In genomic region chr13:99303846-99304245, GRCm38 (mm10) we compare ENCODE assay signal across 11 mouse cellular contexts. TPM values are rescaled to one million over a fixed set of nuclear protein-coding genes. Genes with fewer than 3 reads are reported as not detected.
DNase-seq lines count a peak whose midpoint lies in the region; ATAC-seq lines count a peak whose summit lies in the region.
"Had no signal": no experiment of that assay in that cellular context is flagged by ENCODE, and none has a peak within 500 bp of the region (broad histone marks: within the 10 kb centered on the region; RNA-seq: fewer than 3 reads in every experiment).

No protein-coding gene starts in this region.

- no peak overlapping the region for H3K4me2 ChIP-seq in embryonic facial prominence, embryonic 15.5 days (replicated peaks)
- H3K4me2 ChIP-seq: liver, embryonic 11.5 days had no signal

- no peak for ATAC-seq in embryonic facial prominence, embryonic 15.5 days (ENCODE audit: insufficient number of reproducible peaks, low FRiP score, low TSS enrichment, low read depth)

- H3K9ac ChIP-seq in embryonic facial prominence, embryonic 15.5 days, result no peak overlapping the region

- H3K9me3 ChIP-seq in embryonic facial prominence, embryonic 15.5 days (replicated peaks), result no peaks in the 10 kb centered on the region

- no peaks in the 10 kb centered on the region for H3K27me3 ChIP-seq in embryonic facial prominence, embryonic 15.5 days

- DNase-seq in layer of hippocampus, adult 11-12 months (ENCODE audit: low spot score), result peak; percentile 52
- no peak for DNase-seq in layer of hippocampus, adult 9-10 months (ENCODE audit: low spot score)
- DNase-seq in layer of hippocampus, adult 8-10 months (ENCODE audit: low spot score in 2 of 2), result peak; percentile 32 to 58
- peak; percentile 55 for DNase-seq in right cerebral cortex, postnatal 14 days
- DNase-seq in urinary bladder, postnatal 14 days (ENCODE audit: low spot score), result no peak
- no peak for DNase-seq in urinary bladder, postnatal 10 days (ENCODE audit: low spot score)
- DNase-seq: adrenal gland, adult 8-10 months; cerebellum, adult 9-11 months; kidney, adult 2 months had no signal

- WGBS in embryonic facial prominence, embryonic 15.5 days, result 18% methylated on average over 5 of the region's 5 CpGs

- peaks cover 10% of the 10 kb centered on the region for H3K4me1 ChIP-seq in embryonic facial prominence, embryonic 15.5 days

- H3K27ac ChIP-seq in embryonic facial prominence, embryonic 15.5 days (replicated peaks), result peak overlapping the region; percentile 65; the same call in 1 of the 2 replicates

- no peak overlapping the region for H3K4me3 ChIP-seq in embryonic facial prominence, embryonic 15.5 days (replicated peaks)

- H3K36me3 ChIP-seq in embryonic facial prominence, embryonic 15.5 days, result no peaks in the 10 kb centered on the region

RNA-seq across cellular contexts. Expression of gene Ptcd2, which starts 40.7 kb away (rescaled TPM):
- 38.5 and 41.4 TPM in 2 replicates for polyA plus RNA-seq in embryonic facial prominence, embryonic 15.5 days (2015; fragmentation: Nextera tagmentation; extraction: Ambion mirVana)
- total RNA-seq in layer of hippocampus, adult 8-10 months (2022), result 10 to 100 TPM; 26.4 to 35.2 (median 29.1) TPM

RNA-seq across cellular contexts. Expression of gene Mrps27, which starts 40.7 kb away (rescaled TPM):
- 51.2 and 52.2 TPM in 2 replicates for polyA plus RNA-seq in embryonic facial prominence, embryonic 15.5 days (2015; fragmentation: Nextera tagmentation; extraction: Ambion mirVana)
- 10 to 100 TPM; 23.5 to 32.8 (median 26.8) TPM for total RNA-seq in layer of hippocampus, adult 8-10 months (2022)

Comparison
In these comparisons a context has a peak if more than half of its experiments do, and no peak if none do; other contexts are left out.
1. DNase-seq: peak in layer of hippocampus, adult 11-12 months (single experiment), layer of hippocampus, adult 8-10 months (2 of 2) and right cerebral cortex, postnatal 14 days (single experiment); none in layer of hippocampus, adult 9-10 months (single experiment), urinary bladder, postnatal 14 days (single experiment) and urinary bladder, postnatal 10 days (single experiment).